Mouse (Mus musculus) CD4-positive, CD25-positive, alpha-beta regulatory T cell, adult 2 months (primary cell): Measurements from ENCODE around the gene Abca1.
A peak's percentile ranks its signal among the peaks of the same experiment; 100 is the strongest.

Source experiments
- DNase-seq: peaks from one replicate; pipeline ENCODE4 v3.0.0-alpha.2; 2012; ENCODE audit warnings: low read depth, low spot score

The Abca1 gene

DNA sequence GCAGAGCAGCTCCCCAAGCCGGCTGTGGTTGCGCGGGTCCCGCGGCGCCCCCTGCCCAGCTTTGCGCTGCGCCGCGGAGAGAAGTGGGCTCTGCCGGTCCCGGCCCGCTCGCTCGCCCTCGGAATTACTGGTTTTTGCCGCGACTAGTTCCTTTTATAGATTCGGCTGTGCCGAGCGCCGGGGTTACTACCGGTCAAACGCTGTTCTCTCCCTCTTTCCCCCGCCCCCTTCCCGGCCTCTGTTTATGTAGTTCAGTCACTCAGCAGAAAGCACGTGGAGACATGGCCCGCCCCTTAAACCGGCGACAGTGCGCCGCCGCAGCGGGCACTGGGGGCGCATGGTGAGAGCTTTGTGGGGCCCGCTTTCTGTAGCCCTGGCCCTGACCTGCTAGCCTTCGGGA lies at the start of gene Abca1:
TSS of gene Abca1 (minus strand) at position 129 of the 400 bp plus-strand sequence.
- DNase-seq, result peak; percentile 91

DNA sequence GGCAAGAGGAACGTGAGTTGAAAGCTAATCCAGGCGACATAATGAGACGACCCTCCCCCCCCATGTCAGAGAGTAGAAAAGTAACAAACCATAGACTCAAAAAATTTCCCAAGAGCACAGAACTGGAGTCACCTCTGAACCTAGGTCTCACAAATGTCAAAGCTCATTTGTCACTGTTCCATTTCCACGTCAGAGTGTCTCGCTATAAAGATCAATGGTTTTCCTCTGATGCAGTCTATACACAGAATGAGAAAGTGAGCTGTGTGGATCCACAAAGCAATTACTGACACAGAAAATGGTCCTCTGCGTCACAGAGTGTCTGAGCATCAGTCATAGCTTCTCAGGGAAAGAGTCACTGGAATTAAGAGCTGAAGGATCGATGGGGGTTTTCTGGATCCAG lies 44.8 kb upstream of the Abca1 start:
- DNase-seq, result no peak

DNA sequence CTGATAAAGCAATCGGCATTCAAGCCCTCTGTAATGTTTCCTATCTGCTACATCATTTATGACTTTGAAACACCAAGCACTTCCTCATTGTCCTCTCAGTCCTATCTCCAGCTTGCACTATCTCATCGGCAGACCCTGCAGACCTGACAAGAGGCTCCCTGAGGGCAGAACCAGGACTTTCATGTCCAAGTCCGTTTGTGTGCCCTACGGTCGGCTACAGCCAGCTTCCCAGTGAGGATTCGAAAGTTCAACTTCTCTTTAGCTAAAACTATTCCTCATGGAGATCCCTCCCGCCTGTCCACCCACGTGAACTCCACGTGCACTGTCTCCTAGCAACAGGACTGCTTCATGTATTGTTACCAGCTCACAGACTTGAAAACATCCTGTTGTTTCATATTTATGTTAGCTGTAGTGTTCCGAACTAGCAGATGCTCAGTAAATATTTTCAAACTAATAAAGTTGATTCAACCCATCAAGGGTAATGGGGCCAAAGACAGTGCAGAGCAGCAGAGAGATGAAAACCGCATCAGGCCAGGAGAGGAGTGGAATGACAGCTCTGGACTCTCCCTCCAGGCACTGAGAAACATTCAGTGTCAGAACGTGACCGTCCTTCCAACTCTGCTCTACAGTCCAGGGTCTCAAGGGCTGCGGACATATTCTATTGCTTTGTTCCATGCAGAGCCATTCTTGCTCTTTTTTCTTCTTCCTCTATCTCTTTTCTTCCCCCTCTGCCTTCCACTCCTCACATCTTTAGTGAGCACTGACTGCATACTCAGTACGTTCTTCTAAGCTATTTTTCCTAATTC lies 44.1 kb upstream of the Abca1 start:
- DNase-seq, result no peak

DNA sequence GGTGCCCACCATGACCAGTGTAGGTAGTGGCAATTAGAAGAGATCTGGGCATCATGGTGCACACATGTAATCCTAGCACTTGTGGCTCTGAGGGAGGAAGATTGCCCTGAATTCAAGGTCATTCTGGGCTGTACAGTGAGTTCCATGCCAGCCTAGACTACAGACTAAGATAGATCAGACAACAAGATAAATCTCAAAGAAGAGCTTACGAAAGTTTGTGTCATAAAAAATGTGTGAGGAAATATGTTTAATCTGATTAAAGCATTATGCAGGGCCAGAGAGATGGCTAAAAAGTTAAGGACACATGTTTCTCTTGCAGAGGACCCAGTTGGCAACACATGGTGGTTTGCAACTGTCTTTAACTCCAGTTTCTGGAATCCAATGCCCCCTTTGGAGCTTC lies 40.6 kb upstream of the Abca1 start:
- DNase-seq, result no peak

DNA sequence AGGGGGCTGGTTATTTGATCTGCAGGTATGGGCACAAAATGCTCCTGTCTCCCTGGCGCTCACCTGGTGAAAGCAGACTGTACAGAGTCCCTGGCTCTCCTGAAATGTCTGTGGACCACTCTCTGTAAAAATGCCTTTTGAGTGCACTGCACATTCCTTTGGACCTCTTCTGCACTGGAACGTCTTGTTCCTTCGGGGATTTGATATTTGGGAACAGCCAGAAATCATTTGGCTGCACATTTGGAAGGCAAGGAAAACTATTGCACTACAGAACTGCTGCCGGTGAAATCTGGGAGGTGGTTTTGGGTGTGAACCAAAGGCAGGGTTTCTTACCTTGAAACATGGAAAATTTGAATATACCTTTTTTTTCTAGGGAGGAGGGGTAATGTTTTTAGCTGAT lies 38.1 kb upstream of the Abca1 start:
- no peak for DNase-seq

DNA sequence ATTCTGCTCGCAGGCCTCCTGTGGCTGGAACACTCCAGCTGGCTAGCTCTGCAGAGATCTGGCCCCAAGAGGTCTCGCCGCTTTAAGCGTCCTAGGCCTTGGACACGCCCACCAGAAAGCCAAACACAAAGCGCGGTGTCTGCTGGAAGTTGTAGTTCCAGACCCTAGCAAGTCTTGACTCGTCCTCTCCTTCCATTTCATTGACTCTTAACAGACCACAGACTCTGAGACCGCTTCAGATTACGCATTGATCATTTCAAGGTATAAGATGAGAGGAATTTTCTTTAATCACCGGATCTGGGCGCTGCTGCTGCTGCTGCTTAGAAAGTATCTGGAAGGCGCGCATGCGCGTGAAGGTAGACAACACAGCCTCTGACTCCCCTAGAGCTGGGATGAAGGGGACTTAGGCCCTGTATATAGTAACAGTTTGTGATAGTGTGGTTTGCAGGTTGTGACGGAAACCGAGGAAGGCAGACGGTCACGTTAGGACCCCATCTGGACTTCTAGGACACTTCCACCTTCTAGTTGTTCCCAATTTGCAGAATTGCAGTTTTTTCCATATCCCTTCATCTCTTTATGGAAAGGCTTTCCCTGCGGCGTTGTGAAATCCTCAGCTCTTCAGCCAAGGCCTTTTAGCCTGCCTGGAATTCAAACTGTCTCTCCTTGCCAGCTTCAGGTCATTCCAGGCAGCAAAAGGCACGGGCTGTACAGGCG lies 36.5 kb upstream of the Abca1 start:
- peak; percentile 88 for DNase-seq

DNA sequence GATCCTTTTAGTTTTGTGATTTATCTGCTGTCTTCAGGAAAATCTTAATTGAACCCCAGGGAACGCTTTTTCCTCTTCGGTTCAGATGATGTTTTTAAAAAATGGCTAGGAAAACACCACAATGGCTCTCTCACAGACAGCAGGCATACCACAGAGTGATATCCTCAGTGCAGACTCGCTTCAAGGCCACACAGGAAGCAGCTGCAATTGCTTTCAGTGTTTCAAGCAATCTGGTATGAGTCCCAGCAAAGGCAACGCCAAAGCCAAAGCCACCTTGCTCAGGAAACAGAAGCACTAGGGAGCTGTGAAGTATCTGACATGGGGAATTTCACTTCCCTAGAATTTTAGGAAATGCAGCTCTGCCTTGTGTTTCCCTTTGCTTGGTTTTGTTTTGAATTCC lies 27.4 kb upstream of the Abca1 start:
- DNase-seq, result peak; percentile 16

DNA sequence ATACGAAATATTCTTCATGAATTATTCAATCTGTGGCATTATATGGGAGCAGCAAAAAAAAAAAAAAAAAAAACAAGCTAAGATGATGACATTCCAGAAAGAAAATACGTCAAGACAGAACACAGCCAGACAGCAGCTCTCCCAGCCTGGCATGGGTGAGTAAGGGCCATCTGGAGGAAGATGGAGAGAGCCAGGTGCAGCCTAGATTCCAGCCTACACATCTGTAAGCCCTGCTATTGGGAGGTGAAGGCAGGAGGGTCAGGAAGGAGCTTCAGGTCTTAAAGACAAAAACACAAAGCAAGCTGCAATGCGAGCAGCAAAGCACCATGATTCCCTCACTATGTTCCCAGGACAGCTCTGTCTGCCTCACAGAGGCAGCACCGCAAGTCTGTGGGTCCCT lies 26.9 kb upstream of the Abca1 start:
- no peak for DNase-seq

DNA sequence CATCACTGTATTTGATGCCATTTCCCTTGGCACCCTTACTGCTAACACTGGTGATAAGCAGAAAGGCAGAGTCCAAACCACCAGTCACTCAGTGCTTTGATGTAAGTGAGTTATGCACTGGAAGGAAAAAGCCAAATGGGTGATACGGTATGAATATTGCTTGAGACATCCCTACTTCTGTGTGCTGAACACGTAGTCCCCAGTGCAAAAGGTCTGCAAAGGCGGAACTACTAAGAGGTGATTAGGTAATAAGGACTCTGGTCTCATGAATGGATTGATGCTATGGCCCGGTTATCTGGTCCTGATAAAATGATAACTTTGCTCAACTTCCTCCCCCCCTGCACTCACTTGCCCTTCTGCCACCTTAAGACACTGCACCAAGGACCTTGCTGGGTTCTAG lies 26.4 kb upstream of the Abca1 start:
- DNase-seq, result no peak

DNA sequence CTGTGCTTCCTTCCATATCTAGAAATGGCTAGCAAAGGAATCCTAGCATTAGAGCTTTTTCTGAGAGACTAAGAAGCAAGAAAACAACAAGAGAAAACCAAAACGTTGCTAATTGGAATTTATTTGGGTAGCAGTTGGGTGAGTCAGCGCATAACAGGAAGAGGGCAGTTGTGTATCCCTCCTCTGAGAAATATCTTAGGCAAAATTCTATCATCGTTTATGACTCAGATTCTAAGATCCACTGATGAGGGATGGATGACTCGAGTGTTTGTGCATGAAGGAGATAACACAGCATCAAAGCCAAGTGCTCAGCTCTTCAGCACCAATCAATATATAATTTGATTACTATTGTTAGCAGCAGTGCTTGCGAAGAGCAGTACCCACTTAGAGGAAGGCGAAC lies 21.8 kb upstream of the Abca1 start:
- DNase-seq, result no peak

DNA sequence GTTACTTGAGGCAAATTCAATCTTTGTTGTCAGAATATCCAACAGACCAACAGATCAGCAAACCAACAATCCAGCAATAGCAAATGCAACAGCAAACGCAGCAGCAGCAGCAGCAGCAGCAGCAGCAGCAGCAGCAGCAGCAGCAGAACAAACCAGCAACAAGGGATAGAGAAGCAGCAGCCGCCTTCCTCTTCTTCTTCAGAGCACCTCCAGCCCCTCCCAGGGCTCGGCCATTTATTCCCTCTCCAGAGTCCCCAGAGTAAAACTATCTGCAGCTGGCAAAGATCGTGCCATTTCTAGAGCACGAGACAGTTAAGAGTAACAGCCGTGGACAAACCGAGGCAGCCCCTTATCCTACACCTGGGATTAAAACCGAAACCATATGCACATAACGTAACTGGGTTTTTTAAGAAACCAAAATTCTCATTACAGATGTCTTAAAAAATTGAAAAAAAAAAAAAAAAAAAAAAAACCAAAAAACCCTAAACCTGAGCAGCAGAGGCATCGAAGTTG lies 19.7 kb upstream of the Abca1 start:
- DNase-seq, result no peak

DNA sequence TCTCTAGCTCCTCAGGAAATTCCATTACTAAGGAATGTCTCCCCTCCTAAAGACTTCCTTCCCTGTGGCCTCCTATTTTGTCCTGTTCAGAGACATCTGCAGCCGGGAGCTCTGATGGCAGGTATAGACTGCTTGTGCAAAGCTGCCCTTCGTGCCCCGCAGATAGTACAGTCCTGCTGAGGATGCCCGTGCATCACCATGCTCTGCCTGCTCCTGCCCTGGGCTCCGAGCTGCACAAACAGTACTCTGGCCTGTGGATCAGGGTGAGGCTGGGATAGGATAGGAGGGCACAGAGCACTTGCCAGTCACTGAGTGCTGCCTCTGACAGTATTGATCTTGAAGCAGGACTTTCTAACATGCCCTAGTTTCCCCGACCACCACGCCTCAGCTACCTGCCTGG lies 18.8 kb upstream of the Abca1 start:
- no peak for DNase-seq

DNA sequence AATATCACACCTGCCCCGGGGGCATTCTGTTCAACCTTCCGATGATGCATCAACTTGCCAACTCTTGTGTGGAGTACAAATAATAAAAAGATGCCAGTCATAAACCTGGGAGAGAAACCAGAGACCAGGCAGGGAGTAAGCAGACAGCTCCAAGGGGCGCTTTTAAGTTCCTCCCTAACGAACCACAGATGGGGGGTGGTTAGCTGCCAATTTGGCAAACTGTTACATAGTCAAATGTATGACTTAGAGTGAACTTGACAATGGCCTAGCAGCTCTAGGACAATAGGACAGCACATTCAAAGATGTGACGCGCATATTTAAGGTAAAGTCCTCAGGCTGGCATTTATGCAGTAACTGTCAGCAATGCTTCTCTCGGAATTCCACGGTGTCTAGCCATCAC lies 18.0 kb upstream of the Abca1 start:
- no peak for DNase-seq

DNA sequence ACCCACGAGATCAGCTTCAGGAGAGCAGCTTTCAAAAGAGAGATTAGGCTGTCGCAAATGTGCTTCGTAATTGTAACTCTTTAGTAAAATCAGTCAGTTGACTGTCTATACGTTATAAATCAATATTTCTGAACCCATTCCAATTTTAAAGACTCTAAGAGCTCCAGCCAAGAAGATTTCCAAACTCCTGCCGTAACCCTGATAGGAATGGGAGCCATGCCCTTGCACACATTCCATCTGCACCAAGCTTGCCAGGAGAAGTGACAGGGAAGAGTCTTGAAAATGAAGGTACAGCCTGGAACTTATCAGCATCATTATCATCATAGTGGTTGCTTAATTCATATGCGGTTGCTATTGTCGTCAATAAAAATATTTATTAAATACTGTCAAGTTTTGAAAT lies 15.2 kb upstream of the Abca1 start:
- DNase-seq, result no peak

DNA sequence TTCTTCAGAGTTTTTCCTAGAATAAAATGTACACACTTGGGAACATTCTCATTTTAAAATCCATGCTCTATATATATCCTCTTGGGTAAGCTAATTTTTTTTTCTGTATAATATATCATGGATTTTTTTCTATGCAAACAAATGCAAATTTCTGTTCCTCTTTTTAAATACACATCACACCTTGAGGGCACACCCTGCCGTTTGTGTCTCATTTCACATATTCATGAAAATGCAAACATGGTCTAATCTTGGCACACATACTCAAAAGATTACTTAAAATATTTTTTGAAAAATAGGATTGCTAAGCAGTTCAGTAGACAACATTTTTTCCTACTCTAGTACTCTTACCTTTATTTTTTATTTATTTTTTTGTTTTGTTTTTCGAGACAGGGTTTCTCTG lies 10.7 kb upstream of the Abca1 start:
- DNase-seq, result no peak

DNA sequence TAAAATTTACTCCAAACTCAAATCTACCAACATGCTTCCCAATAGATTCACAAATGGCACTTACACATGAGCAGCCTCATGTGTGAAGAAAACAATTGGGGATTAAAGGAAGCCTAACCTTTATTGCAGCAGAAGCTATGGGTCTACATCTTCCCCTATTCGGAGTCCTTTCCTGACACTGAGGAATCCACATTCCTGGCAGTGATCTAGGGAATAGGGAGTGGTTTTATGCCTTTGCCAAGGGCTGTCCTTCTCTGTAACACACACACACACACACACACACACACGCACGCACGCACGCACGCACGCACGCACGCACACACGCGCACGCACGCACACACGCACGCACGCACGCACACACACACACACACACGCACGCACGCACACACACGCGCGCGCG lies 5.5 kb upstream of the Abca1 start:
- DNase-seq, result no peak

DNA sequence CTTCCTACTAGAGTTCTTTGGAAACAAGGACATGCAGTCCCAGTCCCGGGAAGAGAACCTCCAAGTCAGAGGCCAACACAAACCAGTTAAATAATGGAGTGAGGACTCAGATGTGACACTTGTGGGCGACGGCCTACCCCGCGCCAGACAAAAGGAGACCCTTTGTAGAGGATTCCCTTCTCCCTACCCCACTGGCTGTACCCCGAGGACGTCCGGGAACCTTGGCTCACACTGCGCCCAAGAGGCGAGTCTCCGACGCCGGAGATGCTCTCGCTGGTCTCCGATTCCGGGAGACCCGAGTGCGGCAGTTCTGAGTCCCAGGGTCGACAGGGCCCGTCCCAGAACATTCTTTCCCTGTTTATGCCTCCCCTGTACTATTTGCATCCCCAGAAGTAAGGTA lies 519 bp downstream of the Abca1 start:
- DNase-seq, result peak; percentile 37

DNA sequence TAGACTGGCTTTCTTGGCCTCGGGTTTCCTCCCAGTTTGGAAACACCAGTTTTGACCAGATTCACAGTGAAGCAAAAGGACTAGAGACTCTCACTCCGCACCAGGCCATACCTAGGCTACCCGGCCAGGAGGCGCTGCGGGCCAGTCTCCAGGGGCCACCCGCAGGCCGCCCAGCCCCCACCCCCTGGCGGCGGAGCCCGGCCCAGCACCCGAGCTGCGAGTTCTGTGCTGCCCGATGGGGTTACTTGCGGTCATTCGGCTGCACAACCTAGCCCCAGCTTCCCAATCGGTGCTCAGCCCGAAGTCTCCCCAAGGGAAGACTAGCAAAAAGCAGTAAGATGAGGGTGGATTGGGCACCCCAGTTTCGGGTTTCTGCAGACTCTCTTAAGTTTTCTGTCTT lies 1.1 kb downstream of the Abca1 start:
- DNase-seq, result peak; percentile 88

DNA sequence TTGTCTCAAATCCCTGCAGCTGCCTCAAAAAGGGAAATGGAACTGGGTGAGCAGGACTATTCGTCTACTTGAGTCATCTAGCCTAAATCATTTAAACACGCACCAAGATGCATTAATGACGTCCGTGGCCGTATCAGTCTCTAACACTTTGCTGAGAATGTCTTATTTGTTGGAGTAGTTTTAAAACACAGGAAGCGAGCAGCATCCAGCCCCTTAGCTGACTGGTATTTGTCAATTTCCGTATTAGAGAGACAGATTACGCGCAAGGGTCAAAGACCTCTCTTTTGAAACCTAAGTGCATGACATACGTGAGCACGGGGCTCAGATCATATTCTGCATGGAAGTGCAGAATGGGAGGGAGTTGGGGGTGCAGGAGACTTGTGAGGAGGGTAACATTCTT lies 4.2 kb downstream of the Abca1 start:
- DNase-seq, result no peak

DNA sequence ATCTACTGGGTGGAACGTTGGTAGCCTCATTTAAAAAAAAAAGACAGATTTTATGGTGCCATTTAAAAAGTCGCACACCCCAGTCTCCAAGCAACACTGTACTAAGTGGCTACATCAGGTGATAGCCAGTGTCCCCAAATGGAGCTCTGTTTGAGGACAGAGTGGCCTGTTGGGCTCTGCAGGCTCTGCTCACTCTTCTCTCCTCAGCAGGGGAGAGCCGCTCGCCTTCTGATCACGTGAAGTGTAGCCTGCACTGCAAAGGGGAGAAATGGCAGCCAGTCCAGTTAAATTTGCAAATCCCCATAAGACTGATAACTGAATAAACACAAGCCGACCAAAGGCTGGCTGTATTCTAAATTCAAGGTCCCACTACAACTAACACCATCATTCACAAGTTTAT lies 6.0 kb downstream of the Abca1 start:
- DNase-seq, result no peak

DNA sequence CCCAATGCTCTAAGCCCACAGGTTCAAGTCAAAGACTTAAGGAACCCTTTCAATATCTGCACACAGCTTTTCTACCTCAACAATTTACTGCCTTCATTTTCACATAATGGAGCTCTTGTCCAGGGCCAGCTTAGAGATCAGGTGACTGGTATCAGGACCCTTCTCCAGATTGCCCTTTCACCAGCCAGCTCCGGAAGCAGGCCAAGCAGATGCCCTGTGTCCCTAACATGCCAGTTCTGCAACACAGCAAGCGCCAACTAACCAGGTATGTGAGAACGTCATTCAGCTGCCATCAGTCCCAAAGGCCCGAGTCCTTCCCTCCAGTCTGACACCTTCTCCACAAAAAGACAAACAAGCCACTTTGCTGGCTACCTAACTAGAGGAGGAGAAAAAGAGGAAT lies 6.6 kb downstream of the Abca1 start:
- DNase-seq, result no peak

DNA sequence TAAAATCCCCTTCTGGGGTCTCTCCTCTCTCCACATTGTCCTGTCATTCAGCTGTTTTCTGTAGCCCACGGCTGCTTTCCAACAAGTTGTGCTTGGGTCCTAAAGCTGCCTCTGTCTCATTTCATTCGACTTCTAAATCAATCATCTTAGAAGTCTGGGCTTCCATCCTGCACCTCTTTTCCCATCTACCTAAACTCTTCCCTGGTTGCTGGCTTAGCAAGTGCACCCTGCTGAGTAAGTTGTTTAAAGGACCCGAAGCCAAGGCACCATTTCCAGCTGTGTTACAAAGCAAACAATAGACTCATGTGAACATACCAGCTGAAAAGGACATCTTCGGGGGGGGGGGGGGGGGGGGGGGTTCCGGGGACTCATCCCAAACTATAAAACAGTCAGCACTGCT lies 7.0 kb downstream of the Abca1 start:
- DNase-seq, result no peak

DNA sequence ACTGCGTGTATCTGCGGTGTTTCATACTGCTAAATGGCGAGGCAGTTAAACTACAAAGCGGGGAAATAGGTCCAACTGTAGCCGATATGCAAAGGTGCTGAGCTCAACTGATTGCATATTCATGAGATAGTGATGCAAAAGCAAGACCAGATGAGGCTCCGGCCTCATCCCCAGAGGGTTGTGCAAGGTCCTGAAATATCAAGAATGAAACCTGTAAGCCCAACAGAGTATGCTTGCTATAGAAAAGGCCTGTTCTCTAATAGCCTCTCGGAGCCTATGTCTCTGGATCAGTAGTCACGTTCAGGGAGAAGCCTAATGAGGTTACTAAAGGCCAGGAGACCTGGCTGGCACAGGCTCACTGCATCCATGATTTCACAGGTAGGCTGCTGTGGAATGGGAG lies 9.2 kb downstream of the Abca1 start:
- no peak for DNase-seq
